Mouse (Mus musculus): ENCODE measurements at regions not wholly inside any gene's neighbourhood (a gene's known extent, or its start where the extent isn't known, plus 50 kb on each side); places are given as distances from the start of the nearest gene placed in this dataset.

GRCm38 (mm10) chr6:99999711-100000365 lies 273.6 kb upstream of the Prok2 start:
- no peak for TF ChIP-seq GATA4 (IDR thresholded peaks at IDR 0.05; ENCODE audit: insufficient replicate concordance, low read length)

- no peak for TF ChIP-seq GATA4 (IDR thresholded peaks at IDR 0.05; ENCODE audit: insufficient replicate concordance, low read length)
Measured at GRCm38 (mm10) chr6:99995970-99996956, 270.1 kb upstream of the Prok2 start.

- TF ChIP-seq GATA4 (IDR thresholded peaks at IDR 0.05; ENCODE audit: insufficient replicate concordance, low read length) = no peak
Measured at GRCm38 (mm10) chr6:99994026-99994425, 267.8 kb upstream of the Prok2 start.

GRCm38 (mm10) chr6:99991079-99991478 lies 264.9 kb upstream of the Prok2 start:
- TF ChIP-seq GATA4 (IDR thresholded peaks at IDR 0.05; ENCODE audit: insufficient replicate concordance, low read length) = peak; percentile 70; the same call in 1 of the 2 replicates

GRCm38 (mm10) chr6:99990604-99991003 lies 264.4 kb upstream of the Prok2 start:
- no peak for TF ChIP-seq GATA4 (IDR thresholded peaks at IDR 0.05; ENCODE audit: insufficient replicate concordance, low read length)

- no peak for TF ChIP-seq GATA4 (IDR thresholded peaks at IDR 0.05; ENCODE audit: insufficient replicate concordance, low read length)
Measured at GRCm38 (mm10) chr6:99986449-99986848, 260.3 kb upstream of the Prok2 start.

GRCm38 (mm10) chr6:99985322-99985721 lies 259.1 kb upstream of the Prok2 start:
- TF ChIP-seq GATA4 (IDR thresholded peaks at IDR 0.05; ENCODE audit: insufficient replicate concordance, low read length) = no peak

GRCm38 (mm10) chr6:99984856-99985224 lies 258.6 kb upstream of the Prok2 start:
- TF ChIP-seq GATA4 (IDR thresholded peaks at IDR 0.05; ENCODE audit: insufficient replicate concordance, low read length) = no peak

- TF ChIP-seq GATA4 (IDR thresholded peaks at IDR 0.05; ENCODE audit: insufficient replicate concordance, low read length) = no peak
Measured at GRCm38 (mm10) chr6:99984057-99984855, 258.1 kb upstream of the Prok2 start.

- TF ChIP-seq GATA4 (IDR thresholded peaks at IDR 0.05; ENCODE audit: insufficient replicate concordance, low read length) = no peak
Measured at GRCm38 (mm10) chr6:99979614-99980013, 253.4 kb upstream of the Prok2 start.

- no peak for TF ChIP-seq GATA4 (IDR thresholded peaks at IDR 0.05; ENCODE audit: insufficient replicate concordance, low read length)
Measured at GRCm38 (mm10) chr6:99978164-99978746, 252.1 kb upstream of the Prok2 start.

- TF ChIP-seq GATA4 (IDR thresholded peaks at IDR 0.05; ENCODE audit: insufficient replicate concordance, low read length) = no peak
Measured at GRCm38 (mm10) chr6:99976144-99976543, 250.0 kb upstream of the Prok2 start.

- no peak for TF ChIP-seq GATA4 (IDR thresholded peaks at IDR 0.05; ENCODE audit: insufficient replicate concordance, low read length)
Measured at GRCm38 (mm10) chr6:99975486-99975885, 249.3 kb upstream of the Prok2 start.

GRCm38 (mm10) chr6:99974464-99974863 lies 248.3 kb upstream of the Prok2 start:
- no peak for TF ChIP-seq GATA4 (IDR thresholded peaks at IDR 0.05; ENCODE audit: insufficient replicate concordance, low read length)

GRCm38 (mm10) chr6:99971376-99971775 lies 245.2 kb upstream of the Prok2 start:
- no peak for TF ChIP-seq GATA4 (IDR thresholded peaks at IDR 0.05; ENCODE audit: insufficient replicate concordance, low read length)
